Mouse (Mus musculus) kidney, adult 2 months (tissue): Measurements from ENCODE around the gene Rasgef1c.

Experiments used
- CTCF ChIP-seq: fragments of 200-500 bp; conservative IDR thresholded peaks from 2 replicates; pipeline ENCODE4 v1.5.1; 2011; ENCODE audit warnings: low read depth, mild to moderate bottlenecking, control low read depth, low read length, moderate library complexity, mixed read lengths; ENCODE audit not compliant: insufficient read depth, insufficient read length
- POLR2A ChIP-seq: fragments of 200-500 bp; IDR thresholded peaks from one replicate; pipeline ENCODE4 v1.6.1; 2011; ENCODE audit warnings: low read depth, low read length, control low read depth

DNA sequence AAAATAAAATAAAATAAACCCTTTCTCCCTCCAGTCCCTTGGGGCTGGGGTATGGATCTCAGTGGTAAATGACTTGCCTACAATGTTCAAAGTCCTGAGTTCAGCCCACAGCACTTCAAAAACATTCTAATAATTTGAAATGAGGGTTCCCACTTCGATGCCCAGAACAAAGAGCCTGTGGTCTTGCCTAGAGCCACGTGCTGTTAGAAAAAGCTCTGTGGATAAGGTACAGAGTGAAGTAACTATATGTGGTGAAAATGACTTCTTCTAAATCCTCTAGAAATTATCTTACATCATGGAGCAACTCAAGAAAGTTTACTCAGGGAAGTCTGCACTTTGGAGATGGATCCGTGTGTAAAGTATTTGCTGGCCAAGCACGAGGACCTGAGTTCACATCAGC lies 80.5 kb downstream of the Rasgef1c start:
- TF ChIP-seq CTCF (no peak), POLR2A (no peak)
